Mouse (Mus musculus) small intestine, adult 2 months (tissue): ENCODE measurements around the gene Rras2. TPM values are rescaled to one million over a fixed set of nuclear protein-coding genes. Genes with fewer than 3 reads are reported as not detected.

Source experiments
- H3K27ac ChIP-seq: fragments of 200-500 bp; 2 replicates; pipeline ENCODE4 v1.5.1; 2012; ENCODE audit warnings: low read depth, low read length, control low read depth, inconsistent platforms; ENCODE audit not compliant: insufficient read depth
- H3K27me3 ChIP-seq: fragments of 200-500 bp; 2 replicates; pipeline ENCODE4 v1.6.1; 2012; ENCODE audit warnings: mild to moderate bottlenecking, moderate library complexity, low read length, inconsistent platforms; ENCODE audit not compliant: control insufficient read depth, insufficient read depth
- H3K36me3 ChIP-seq: fragments of 200-500 bp; 2 replicates; pipeline ENCODE4 v1.6.1; 2012; ENCODE audit warnings: mild to moderate bottlenecking, low read length, control low read depth, inconsistent platforms; ENCODE audit not compliant: control insufficient read depth, insufficient read depth
- H3K4me1 ChIP-seq: fragments of 200-500 bp; 2 replicates; pipeline ENCODE4 v1.6.1; 2012; ENCODE audit warnings: low read length, inconsistent platforms, mixed read lengths; ENCODE audit not compliant: control insufficient read depth, insufficient read depth, insufficient read length
- H3K4me3 ChIP-seq: fragments of 200-500 bp; 2 replicates; pipeline ENCODE4 v1.5.1; 2012; ENCODE audit warnings: low read depth, mild to moderate bottlenecking, control low read depth, inconsistent platforms, low read length, moderate library complexity
- CTCF ChIP-seq: fragments of 200-500 bp; IDR thresholded peaks from 2 replicates; pipeline ENCODE4 v1.5.1; 2012; ENCODE audit warnings: low read depth, mild to moderate bottlenecking, control low read depth, inconsistent platforms, low read length, moderate library complexity, mixed read lengths; ENCODE audit not compliant: insufficient replicate concordance, insufficient read length; ENCODE audit errors: extremely low read depth
- POLR2A ChIP-seq: fragments of 200-500 bp; IDR thresholded peaks from 2 replicates; pipeline ENCODE4 v1.6.1; 2012; ENCODE audit warnings: low read depth, mild to moderate bottlenecking, control low read depth, inconsistent platforms, low read length, moderate library complexity
- WGBS: fragments of 180-500 bp; shearing (Covaris S2); methylation state at CpG from one replicate; pipeline ENCODE4 v1.1.7; 2018; 5-methylcytosine and 5-hydroxymethylcytosine counted together
- polyA plus RNA-seq: library from polyadenylated mRNA; depleted of rRNA; stranded (reverse); fragments of >200 nt; gene quantifications from 2 replicates; pipeline ENCODE4 v1.2.3, GENCODE M21; 2012

Gene Rras2
- polyA plus RNA-seq, 1 experiment, result 21.3 TPM

GRCm38 (mm10) chr7:114071851-114072616, 45.5 kb downstream of the Rras2 start:
- Histone ChIP-seq H3K4me1 (peaks cover 36% of the 10 kb centered on the region), H3K27ac (no peak overlapping the region), H3K36me3 (no peaks in the 10 kb centered on the region), H3K4me3 (no peak overlapping the region), H3K27me3 (no peaks in the 10 kb centered on the region)
- 29% methylated on average over 13 of the region's 13 CpGs for WGBS
- TF ChIP-seq CTCF (no peak), POLR2A (no peak)

DNA sequence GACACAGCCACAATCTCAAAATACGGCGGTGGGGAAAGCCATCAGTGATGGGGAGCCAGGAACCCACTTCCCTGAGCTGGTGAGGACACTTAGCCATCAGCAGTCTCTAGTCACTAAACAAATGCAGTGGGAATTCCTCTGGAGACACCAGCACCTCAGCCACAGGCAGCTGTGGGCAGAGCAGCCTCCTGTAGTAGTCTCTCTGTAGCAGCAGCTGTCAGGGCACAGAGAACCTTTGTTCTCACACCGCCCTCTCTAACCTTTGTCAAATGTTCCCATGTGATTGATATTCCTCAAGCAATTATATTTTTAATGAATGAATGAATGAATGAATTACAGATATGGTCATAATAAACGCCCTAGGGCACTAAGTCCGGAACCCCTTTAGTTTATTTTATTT, 46.2 kb downstream of the Rras2 start:
- 42% methylated on average over 5 of the region's 5 CpGs for WGBS
- TF ChIP-seq POLR2A, result no peak
- TF ChIP-seq CTCF, result no peak
- Histone ChIP-seq H3K4me3 (no peak overlapping the region), H3K4me1 (peaks cover 39% of the 10 kb centered on the region), H3K27ac (peak overlapping the region; percentile 69), H3K36me3 (no peaks in the 10 kb centered on the region), H3K27me3 (no peaks in the 10 kb centered on the region)

DNA sequence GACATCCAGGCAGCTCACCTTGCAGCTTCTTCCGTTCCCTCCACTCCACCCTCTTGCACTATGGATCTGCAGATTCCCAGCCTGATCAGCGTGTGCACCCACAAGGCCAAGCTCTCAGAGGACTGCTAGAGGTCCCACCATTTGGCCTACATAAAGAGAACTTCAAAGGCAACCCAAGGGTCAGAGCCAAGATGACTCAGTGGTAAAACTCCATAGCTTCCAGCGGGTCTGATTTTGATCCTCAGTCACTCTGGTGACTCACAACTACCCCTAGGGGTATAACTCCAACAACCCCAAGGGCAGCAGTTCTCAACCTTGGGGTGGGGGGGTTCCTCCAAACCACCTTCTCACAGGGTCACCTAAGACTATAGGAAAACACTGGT, 47.1 kb downstream of the Rras2 start:
- Histone ChIP-seq H3K36me3 (no peaks in the 10 kb centered on the region), H3K27ac (no peak overlapping the region), H3K4me3 (no peak overlapping the region), H3K27me3 (no peaks in the 10 kb centered on the region), H3K4me1 (peaks cover 43% of the 10 kb centered on the region)
- 47% methylated on average over 3 of the region's 3 CpGs for WGBS
- no peak for TF ChIP-seq POLR2A
- no peak for TF ChIP-seq CTCF

DNA sequence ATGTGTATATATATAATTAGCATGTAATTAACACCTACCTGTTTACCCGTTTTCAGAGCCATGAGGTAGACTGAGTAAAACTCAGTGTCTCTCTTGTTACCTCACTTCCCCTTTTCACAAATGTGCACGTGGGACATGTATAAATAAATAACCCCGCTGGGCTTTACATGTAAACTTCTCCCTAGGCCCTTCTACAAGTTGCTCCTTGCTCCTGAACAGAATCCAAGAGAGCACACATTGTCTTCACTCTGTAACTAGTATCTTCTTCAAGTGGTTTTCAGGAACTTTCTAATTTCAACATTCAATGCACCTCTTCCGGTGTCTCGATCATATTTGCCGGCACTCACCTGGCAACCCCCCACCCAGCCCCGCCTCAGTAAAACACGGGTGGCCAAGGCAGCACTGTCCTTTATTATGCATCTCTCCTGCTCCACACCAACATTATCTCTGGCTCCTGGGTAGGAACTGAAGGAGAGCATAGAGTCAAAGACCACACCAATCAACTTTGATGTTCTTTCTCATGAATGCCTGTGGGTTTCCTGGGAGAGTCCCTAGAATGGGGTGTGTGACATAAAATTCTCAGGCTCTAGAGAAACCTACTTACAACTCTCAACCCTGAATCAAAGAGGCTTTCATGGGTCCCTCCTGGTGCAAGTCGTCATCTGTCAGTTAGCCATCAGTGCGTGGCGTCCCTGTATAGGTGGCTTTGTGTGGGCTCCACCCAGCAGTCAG, 47.7 kb downstream of the Rras2 start:
- 60% methylated on average over 11 of the region's 11 CpGs for WGBS
- Histone ChIP-seq H3K4me1 (peaks cover 44% of the 10 kb centered on the region), H3K4me3 (no peak overlapping the region), H3K27me3 (no peaks in the 10 kb centered on the region), H3K27ac (no peak overlapping the region), H3K36me3 (no peaks in the 10 kb centered on the region)
- no peak for TF ChIP-seq POLR2A

DNA sequence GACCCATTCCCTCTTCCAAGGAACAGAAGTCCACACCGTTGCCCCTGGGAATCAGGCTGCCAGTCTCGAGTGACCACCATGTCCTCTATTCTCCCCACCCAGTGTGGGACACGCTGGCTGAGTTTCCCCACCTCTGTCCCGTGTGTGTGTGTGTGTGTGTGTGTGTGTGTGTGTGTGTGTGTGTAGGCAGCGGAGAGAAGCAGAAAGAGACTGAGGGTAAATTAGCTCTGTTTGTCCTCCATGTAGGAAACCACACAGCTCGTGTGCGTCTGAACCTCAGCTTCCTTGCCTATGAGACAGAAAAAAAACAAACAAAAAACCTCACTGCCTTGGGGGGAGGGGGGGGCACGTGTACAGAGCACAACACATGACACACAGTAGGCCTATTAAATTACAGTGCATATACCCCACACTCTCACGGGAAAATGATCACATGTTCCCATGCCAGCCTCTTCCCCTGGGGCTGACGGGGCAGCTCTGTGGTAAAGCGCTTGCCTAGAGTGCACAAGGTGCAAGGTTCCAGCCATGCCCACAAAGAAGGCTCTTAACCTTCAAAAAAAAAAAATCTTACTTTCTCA, 48.5 kb downstream of the Rras2 start:
- WGBS, result 66% methylated on average over 11 of the region's 11 CpGs
- Histone ChIP-seq H3K27ac (no peak overlapping the region), H3K4me1 (peaks cover 40% of the 10 kb centered on the region), H3K4me3 (no peak overlapping the region), H3K27me3 (no peaks in the 10 kb centered on the region), H3K36me3 (no peaks in the 10 kb centered on the region)
- TF ChIP-seq POLR2A (no peak), CTCF (no peak)

- Histone ChIP-seq H3K27ac (no peak overlapping the region), H3K36me3 (no peaks in the 10 kb centered on the region), H3K4me3 (0 out of 2 replicates have a peak overlapping the region, but pooled peaks have one; percentile 12), H3K4me1 (peaks cover 28% of the 10 kb centered on the region), H3K27me3 (no peaks in the 10 kb centered on the region)
- 15% methylated on average over 14 of the region's 14 CpGs for WGBS
- TF ChIP-seq POLR2A, result no peak; the same call in 1 of the 2 replicates
- peak; percentile 89 for TF ChIP-seq CTCF
These were observed 50.9 kb downstream of the Rras2 start for GRCm38 (mm10) chr7:114066529-114067178.
